Mouse (Mus musculus): Measurements from ENCODE around the gene Zfp646.
A peak's percentile ranks its signal among the peaks of the same experiment; 100 is the strongest.
"Not testable (repeated sequence)": the region's sequence is repeated elsewhere in the genome, so short reads cannot be mapped to it uniquely, and the experiment has no call there.

The Zfp646 gene

DNA sequence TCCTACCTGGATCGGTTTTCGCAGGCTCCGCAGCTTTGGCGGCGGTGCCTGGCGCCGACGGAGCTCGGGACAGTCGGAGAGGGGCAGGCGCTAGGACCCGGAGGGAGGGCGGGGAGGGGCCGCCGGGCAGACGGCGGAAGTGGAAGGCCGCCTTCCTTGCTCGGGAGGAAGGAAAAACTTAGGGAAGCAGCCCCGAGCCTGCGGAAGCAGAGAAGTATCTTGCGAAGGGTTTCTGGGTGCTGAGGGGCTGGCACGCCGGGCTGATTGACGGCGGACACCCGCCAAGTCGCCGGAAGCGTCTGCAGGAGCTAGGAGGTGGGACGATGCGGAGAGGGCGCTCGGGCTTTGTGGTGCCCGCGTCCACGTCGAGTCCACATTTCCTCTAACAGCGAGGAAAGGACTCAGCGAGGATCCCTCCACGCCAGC, at the start of gene Zfp646:
Gene Zfp646, plus strand, starts transcription at position 181 of the 426 bp plus-strand sequence.
- peak; percentile 79 for DNase-seq

DNA sequence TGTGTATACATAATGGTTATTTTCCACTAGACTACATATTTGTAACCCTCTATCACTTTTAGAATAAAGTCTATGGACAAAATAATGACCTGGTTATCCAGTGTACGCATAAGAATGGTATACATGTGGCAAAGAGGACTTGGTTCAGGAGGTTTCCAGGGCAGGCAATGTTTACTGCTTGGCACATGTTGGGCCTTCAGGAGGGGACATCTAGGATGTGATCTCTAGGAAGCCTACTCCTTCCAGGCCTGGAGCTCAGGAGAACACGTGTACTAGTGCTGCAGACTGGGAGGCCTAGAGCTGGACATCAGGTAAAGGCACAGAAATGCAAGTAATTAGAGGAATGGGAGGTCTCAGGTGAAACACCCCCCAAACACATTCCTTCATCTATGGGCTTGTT, 40.5 kb upstream of the Zfp646 start:
- no peak for DNase-seq

DNA sequence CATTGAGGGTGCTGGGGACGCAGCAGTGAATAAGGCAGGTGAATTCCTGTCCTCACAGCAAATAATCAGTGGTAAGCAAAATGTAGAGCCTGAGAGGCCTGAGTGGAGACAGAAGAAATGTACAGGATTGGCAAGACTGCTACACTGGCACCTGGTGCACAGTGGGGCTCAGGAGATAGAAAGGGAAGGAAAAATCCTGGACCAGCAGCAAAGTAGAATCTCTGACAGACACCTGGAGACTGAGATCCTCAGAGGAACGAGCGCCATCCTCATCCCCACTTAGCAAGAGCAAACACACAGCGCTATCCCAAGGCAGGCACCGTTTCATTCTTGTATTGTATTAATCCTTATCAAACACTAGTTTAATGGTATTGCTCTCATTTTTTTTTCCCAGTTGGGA, 38.5 kb upstream of the Zfp646 start:
- no peak for DNase-seq

DNA sequence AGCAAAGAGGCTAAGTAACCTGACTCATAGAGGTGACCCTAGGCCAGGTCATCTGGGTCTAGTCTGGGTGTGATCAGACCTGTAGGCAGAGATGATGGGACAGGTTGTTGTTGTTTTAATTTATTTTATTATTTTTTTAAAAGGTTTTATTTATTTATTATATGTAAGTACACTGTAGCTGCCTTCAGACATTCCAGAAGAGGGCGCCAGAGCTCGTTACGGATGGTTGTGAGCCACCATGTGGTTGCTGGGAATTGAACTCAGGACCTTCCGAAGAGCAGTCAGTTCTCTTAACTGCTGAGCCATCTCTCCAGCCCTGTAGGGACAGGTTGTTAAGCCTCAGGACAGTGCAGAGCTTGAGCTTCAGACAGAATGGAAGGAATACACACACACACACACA, 38.1 kb upstream of the Zfp646 start:
- DNase-seq, result not testable (repeated sequence)

DNA sequence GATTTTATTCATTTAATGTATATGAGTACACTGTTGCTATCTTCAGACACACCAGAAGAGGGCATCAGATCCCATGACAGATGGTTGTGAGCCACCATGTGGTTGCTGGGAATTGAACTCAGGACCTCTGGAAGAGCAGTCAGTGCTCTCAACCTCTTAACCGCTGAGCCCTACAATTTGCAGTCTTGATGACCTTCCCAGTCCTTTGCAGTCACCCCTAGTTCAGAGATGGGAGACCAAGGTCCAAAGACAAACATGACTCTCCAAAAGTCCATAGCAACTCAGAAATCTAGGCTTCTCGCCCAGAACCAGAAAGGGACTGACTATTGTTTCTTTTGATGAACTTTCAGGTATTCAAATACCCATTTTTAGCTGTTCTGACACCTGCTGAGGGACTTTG, 36.0 kb upstream of the Zfp646 start:
- not testable (repeated sequence) for DNase-seq

DNA sequence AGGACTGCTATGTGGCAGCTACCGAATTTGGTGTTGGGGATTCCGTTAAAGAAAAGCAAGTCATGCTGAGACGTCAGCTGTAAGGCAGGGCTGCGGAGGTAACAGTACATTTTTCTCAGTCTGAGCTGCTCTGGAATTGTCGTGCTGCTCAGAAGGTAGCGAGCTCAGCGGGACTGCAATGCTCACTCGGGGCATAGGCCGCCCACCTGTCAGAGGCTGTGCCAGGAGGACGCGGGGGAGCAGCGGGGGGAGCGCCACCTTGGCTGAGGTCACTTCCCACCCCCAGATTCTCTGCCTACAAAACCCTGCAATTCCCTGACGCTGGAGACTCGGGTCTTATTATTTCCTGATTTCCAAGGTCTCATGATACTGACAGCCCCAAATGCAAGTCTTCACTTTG, 35.1 kb upstream of the Zfp646 start:
- DNase-seq, result peak; percentile 66

DNA sequence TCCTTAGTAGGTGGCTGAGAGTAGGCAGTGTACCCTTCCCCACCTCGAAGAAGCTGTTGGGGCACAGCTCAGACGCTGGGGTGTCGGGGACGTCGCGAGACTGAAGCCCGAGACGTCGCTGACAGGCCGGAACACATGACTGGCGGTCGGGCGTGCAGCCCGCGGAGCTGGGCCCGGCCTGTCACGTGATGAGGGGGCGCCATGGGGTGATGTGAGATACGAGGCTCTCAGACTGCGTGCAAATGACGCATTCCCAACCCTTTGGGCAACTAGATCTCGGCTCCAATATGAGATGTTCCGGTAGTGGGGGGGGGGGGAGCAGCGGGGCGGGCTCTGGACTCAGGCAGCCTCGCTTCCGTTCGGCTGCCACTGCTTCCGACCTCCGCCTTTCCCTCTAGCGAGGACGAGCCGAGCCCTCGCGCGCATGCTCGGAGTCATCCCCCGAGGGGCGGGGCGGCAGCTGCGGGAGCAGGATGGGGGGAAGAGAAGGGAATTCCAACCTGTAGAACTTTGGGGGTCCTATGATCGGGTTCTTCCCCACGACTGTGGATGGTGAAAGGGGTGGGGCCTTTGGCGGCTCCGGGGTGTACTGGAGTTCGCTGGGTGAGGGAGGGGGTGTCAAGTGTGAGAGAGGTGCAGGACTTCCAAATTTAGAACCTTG, 34.6 kb upstream of the Zfp646 start:
- DNase-seq, result peak; percentile 97

DNA sequence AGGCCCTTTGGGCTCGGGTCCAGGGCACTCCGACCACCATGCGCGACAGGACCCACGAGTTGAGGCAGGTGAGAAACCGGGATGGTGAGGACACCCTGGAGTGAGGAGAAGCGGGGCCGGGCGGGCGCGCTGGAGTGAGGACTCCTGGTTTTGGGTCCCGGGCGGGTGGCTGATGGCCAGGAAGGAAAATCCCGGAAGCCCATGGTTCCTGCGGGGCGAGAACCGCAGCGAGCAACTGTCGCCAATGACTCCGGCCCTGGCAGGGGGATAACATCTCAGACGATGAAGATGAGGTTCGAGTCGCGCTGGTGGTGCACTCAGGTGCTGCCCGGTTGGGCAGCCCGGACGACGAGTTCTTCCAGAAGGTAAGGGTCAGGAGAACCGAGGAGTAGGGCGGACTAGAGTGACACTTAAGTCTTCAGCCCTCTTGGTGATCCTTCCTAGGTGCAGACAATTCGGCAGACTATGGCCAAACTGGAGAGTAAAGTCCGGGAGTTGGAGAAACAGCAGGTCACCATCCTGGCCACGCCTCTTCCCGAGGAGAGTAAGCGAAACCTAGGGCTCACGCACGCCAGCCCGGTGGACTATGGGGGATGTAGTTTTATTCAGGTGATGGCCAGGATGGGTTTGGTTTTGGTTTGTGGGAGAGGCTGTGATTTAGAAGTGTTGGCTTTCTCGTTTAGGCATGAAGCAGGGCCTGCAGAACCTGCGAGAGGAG, 33.9 kb upstream of the Zfp646 start:
- DNase-seq, result peak; percentile 91

DNA sequence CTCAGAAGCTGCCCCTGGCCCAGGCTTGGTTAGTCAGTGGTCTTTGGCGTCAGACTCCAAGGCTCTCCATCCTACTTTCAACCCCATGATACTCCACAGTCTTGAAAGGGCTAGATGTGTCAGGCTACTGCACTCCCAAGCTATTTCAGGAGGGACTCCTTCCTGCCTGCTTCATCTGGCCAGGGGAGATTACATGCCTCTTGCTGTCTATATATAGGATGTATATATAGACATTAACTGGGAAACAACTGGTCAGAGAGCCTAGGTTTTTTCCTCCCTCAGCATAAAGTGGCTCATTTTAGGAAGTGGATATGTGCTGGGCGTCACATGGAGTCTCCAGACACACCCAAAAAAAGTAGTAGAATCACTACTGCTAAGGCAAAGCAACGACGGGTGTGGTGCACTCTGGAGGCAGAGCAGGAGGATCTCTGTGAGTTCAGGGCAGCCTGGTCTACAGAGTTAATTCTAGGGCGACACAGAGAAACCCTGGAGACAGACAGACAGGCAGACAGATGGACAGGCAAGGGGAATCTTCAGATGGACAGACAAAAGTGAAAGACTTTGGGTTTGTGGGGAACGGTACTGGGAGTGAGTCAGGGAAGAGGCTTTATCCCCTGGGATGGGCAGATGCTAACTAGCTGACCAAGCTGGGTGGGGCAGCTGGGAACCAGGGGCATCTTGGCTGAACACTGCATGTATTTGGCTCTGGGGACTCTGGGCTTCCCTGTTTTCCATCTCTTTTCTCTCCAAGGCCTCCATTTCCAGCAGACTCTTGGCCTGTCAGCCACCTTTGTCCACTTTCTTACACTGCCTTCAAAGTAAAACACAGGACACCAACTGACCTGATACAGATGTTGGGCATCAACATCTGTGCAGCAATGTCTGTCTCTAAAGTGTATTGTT, 25.8 kb upstream of the Zfp646 start:
- no peak for DNase-seq

DNA sequence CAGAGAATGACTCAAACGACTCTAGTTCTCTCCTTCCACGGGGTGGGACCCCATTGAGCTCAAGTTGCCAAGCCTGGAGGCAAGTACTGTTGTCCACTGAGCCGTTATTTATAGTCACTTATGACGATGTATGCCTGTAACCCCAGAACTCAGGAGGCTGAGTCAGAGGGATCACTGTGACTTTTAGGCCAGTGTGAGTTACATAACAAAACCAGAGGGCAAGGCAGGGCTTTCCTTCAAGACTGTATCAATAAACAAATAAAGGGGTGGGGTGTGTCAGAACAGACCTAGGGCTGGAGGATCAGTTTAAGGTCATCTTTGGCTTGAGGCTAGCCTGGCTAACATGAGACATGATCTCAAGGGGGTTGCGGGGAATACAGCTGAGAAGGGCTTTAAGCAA, 25.1 kb upstream of the Zfp646 start:
- DNase-seq, result no peak

DNA sequence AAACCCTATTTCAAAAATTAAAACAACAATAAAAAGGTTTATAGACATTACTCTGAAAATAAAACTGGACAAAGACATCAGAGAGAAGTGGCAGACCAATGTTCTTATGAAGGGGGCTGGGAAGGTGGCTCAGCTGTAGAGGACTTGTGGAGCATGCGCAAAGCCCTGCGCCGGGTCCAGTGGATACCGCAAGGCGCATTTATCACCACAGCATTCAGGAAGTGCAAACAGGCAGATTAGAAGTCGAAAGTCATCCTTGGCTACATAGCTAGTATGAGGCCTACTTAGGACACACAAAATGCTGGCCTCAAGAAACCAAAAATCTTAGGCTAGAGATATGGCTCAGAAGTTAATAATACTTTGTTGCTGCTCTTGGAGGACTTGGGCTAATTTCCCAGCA, 17.8 kb upstream of the Zfp646 start:
- DNase-seq, result no peak

DNA sequence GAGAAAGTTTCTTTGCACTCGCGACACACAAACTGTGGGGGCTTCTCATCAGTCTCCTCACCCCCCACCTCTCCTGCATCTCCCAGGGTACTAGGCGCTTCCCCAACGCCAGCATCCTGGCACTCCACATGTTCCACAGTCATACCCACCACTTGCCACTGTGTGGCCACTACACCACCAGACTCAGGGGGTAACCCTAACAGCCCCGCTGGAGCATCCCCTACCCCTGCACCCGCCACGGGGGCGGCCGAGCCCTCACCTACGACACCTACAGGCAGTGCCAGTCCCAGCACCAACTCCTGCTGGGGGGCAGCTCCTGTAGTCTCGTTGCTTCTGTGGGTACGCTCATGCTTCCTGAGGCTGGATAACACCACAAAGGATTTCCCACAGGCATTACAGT, 9.6 kb upstream of the Zfp646 start:
- no peak for DNase-seq

DNA sequence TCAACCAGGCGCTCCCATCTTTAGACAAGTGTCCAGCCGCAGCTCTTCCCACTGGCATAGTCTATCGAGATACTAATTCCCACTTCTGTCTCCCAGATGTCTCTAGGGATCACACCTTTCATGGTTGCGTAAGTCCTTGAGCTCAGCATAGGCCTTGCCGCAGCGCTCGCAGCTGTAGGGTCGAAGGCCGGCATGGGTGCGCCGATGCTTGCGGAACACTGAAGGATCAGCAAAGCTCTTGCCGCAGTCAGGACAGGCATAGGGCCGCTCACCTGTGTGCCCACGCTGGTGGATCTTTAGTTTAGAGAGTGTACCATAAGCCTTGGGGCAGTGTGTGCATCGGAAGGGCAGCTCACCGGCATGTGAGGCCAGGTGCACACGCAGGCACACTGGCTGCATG, 8.4 kb upstream of the Zfp646 start:
- no peak for DNase-seq

DNA sequence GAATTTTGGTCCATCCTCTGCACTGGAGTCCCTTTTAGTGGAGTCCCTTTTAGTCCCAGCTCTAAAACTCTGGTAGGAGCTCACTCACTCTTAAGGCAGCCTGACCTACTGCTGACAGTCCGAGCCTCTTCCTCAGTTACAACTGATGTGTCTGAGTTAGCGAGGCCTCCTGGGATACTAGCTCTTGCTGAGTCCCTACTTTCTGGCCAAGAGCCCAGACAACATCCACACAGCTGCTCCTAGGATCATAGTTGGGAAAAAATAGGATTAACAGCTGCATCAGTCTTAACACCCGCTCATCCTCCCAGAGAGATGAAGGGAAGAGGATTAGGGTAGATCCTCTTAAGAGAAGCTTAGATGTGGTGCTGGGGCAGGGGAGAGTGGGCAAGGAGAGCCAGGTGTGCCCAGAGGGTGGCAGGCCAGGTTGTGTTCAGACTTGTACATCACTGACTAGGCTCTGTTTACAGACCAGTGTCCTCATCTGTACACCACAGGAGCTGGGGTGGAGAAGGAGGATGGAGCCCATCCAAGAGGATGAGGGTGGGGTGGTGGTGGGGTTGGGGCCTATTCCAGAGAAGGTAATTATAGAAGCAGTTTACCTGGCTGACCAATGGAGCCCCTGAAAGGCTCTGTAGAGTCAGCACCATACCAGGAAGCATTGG, 6.7 kb upstream of the Zfp646 start:
- peak; percentile 51 for DNase-seq

DNA sequence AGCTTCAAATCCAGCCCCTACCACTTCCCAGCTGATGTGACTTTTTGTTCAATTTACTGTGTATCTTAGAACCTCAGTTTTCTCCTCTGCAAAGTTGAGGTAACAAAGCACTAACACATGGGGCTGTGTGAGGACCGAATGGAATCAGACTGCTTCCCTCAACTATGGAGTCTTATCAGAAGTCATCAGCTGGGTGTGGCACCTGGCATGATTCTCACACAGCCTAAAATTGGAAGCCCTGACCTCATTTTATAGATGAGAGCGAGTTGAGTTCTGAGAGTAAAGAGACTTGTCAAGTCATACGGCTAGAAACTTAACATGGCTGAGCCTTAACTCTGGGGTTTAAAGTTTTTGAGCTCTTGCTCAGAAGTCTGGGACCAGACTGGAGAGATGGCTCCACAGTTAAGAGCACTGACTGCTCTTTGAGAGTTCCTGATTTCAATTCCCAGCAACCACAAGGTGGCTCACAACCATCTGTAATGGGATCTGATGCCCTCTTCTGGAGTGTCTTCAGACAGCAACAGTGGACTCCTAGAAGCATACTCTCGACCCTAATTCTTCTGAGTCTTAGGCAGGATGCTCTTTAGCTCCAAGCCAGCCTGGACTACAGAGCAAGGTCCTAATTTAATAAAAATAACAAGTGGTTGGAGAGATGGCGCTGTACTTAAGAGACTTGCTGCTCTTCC, 5.7 kb upstream of the Zfp646 start:
- no peak for DNase-seq

DNA sequence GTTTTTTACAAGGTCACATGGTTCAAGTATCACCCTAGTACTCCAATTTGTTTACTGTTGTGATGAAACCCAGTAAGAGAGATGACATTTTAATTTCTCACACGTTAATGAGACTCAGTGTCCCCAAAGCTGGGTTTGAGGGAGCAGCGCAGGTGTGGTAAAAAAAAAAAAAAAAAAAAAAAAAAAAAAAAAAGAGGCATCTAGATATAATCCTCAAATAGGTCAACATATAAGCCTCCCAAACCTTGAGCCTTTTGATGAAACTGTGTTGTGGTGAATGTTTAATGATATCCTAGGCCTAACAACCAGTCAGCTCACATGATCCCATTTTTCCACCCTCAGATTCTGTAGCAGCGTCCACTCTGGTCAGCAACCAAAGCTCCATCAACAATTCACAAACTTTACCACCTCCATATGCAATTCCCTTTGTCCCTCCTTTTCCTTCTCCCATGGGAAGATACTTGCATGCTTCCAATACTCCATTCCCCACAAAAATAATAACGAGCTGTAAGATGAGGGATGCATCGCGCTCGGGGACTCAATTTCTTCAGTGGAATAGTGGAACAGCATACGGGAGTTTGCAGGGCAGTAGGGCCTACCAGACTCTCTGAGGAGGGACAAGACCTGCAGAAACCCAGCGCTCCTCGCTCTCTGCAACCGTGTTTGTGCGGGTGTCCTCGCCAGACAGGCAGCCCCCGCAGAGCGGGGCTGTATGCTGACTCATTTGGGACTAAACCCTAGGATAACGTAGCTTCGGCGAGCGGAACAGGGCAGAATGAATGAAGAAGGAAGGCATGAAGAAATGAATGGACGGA, 1.0 kb upstream of the Zfp646 start:
- DNase-seq, result no peak

DNA sequence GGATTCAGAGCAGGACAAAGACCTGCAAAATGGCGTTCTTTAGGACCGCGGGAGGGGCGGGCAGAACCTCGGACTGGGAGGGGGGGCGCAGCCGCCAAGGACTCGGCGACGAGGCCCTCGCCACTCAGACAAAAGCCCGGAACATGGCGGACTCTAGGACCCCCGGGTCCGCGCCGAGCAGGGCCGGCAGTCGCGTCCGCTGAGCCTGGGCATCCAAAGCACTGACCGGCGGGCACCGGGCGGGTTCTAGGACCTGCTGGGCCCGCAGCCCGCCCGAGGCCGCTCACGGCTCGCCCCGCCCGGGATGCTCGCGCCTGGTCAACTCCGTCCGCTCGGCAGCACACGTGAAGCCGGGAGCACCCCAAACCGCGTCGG, 407 bp upstream of the Zfp646 start:
- peak; percentile 96 for DNase-seq

DNA sequence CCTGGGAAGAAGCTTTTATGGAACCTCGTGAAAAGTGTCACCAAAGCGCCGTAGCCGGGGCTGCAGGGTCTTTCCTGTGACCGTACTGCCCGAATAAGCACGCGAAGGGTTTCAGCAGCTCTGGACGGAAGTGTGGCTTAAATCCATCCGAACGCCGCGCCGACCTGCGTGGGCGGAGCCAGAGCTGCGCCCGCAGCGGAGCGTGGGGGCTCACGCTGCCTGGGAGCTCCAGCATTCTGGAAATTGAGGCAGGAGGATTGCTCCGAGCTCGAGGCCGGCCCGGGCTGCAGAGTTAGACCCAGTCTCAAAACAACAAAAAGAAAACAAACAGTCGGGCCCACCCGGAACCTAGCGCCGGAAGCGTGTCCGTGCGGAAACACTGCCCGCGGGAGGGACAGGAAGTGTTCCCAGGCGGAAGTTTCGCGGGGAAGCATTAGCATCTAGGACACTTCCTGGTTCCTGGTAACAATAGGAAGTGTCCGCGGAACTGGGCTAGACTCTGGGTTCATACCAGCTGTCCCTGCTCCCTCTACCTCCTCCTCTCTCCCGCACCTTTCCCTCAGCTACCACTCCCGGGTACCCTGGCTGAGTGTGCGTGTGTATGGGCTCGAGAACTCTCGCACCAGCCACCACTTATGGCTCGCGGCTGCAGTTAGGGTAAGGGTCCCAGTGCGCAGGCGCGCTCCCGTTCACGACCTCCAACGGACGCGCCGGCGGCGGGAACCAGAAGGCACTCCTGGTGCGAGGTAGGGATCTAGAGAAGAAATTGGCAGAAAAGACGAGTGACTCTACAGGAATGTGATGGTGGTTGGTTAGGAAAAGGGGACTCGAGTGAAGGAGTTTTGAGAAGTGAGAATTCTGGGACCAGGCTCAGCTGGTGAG, 687 bp downstream of the Zfp646 start, which contains the start of gene Zfp668:
Gene Zfp668, minus strand, starts transcription at position 362 of the 882 bp plus-strand sequence.
- peak; percentile 96 for DNase-seq

DNA sequence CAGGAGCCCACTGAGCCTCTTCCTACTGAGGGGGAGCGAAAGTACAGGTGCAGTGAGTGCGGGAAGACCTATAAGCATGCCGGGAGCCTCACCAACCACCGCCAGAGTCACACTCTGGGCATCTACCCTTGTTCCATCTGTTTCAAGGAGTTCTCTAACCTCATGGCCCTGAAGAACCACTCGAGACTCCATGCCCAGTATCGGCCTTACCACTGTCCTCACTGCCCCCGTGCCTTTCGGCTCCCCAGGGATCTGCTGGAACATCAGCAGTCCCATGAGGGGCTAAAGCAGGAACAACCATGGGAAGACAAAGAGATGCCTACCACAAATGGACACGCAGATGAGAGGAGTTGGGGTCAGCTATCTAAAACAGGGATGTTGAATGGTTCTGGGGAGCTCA, 3.3 kb downstream of the Zfp646 start:
- DNase-seq, result no peak

DNA sequence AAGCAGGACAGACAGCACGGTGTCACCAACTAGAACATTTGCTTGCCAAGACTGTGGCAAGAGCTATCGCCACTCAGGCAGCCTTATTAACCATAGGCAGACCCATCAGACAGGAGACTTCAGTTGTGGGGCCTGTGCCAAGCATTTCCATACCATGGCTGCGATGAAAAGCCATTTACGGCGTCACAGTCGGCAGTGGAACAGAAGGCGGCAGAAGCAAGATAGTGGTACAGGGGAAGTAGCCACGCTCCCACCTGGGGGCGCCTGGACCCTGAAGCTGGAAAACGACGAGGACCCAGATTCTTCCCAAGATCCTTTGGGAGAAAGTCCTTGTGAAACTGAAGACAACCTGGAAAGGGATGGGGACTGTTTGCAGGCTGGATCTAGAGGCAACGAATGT, 4.4 kb downstream of the Zfp646 start:
- no peak for DNase-seq

DNA sequence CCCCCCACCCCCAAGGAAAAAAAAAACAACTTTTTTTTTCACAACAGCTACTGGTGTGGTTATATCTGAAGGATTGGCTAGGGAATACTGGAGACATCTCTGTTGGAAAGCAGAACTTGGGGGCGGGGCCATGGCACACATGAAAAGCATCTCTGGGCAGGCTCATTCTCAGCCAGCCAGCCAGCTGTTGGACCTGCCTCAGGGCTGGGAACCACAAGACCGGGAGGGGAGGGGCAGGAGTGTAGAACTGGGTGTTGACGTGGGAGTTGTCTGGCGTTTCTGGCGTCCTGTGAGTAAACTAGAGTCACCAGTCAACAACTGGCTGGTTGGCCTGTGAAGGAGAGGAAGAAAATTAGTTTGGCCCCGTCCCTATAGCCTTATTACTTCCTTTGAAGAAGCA, 9.9 kb downstream of the Zfp646 start:
- peak; percentile 86 for DNase-seq
